Mouse (Mus musculus) neural tube, embryonic 14.5 days (tissue): Measurements from ENCODE around the gene Slc16a8. TPM values are rescaled to one million over a fixed set of nuclear protein-coding genes. Genes with fewer than 3 reads are reported as not detected.

Experiments used
- ATAC-seq: fragments of 200-750 bp; cut with Nextera tagmentation; 2 replicates; pipeline ENCODE4 v1.8.0; 2017; ENCODE audit warnings: low read depth, mild to moderate bottlenecking, moderate TSS enrichment, moderate library complexity
- H3K27ac ChIP-seq: fragments of 300-500 bp; sonication (generic); 2 replicates; pipeline ENCODE4 v1.5.1; 2014; ENCODE audit warnings: low read depth, mild to moderate bottlenecking, control low read depth, low read length, moderate library complexity, mixed read lengths
- H3K27me3 ChIP-seq: fragments of 300-500 bp; sonication (generic); 2 replicates; pipeline ENCODE4 v1.6.1; 2014; ENCODE audit warnings: low read length; ENCODE audit not compliant: control insufficient read depth, insufficient read depth
- H3K36me3 ChIP-seq: fragments of 300-500 bp; sonication (generic); 2 replicates; pipeline ENCODE4 v1.6.1; 2014; ENCODE audit warnings: low read length, mixed read lengths; ENCODE audit not compliant: control insufficient read depth, insufficient read depth
- H3K4me1 ChIP-seq: fragments of 300-500 bp; sonication (generic); 2 replicates; pipeline ENCODE4 v1.6.1; 2014; ENCODE audit warnings: low read length; ENCODE audit not compliant: control insufficient read depth, insufficient read depth
- H3K4me2 ChIP-seq: fragments of 300-500 bp; sonication (generic); 2 replicates; pipeline ENCODE4 v1.6.1; 2014; ENCODE audit warnings: mild to moderate bottlenecking, low read depth, low read length, control low read depth
- H3K4me3 ChIP-seq: fragments of 300-500 bp; sonication (generic); 2 replicates; pipeline ENCODE4 v1.5.1; 2014; ENCODE audit warnings: low read depth, low read length, control low read depth, mixed read lengths
- H3K9ac ChIP-seq: fragments of 300-500 bp; sonication (generic); replicated peaks from 2 replicates; pipeline ENCODE4 v1.6.1; 2014; ENCODE audit warnings: low read depth, mild to moderate bottlenecking, control low read depth, low read length, mixed read lengths
- H3K9me3 ChIP-seq: fragments of 300-500 bp; sonication (generic); 2 replicates; pipeline ENCODE4 v1.6.1; 2016; ENCODE audit warnings: low read length; ENCODE audit not compliant: control insufficient read depth
- WGBS: fragments of 180-500 bp; shearing (Covaris S2); extraction: QIAGEN DNeasy Blood & Tissue Kit; methylation state at CpG from one replicate; pipeline ENCODE4 v1.1.7; 2014; 5-methylcytosine and 5-hydroxymethylcytosine counted together
- polyA plus RNA-seq: library from polyadenylated mRNA; unstranded; fragments of >200 nt; fragmentation: Nextera tagmentation; extraction: Ambion mirVana; gene quantifications from 2 replicates; pipeline ENCODE4 v1.2.1, GENCODE M21; 2014

The Slc16a8 gene
- polyA plus RNA-seq, 1 experiment from 2014 or later, result 0.21 TPM

DNA sequence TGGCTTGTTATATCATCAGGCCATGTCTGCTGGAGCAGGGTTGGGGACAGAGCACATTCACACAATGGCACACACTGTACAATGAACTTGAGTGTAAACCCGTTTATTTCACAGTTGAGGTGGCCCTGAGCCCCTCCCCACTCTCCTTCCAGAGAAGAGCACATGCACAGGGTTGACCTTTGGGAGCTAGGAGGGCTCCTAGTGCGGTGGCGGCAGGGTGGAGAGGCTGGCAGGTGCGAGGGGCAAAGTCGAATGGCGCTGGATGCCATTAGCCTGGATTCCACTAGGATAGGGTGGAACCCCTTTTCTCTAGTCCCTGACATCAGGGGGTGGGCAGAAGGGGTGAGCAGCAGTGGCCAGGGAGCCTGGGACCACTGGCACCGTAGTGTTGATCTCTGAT, 31.6 kb upstream of the Slc16a8 start:
- H3K4me2 ChIP-seq, result no peak overlapping the region
- no peak overlapping the region for H3K27ac ChIP-seq
- no peaks in the 10 kb centered on the region for H3K9me3 ChIP-seq
- ATAC-seq, result no peak
- H3K27me3 ChIP-seq, result no peaks in the 10 kb centered on the region
- no peak overlapping the region for H3K9ac ChIP-seq
- whole genome bisulfite sequencing, result 85% methylated on average over 7 of the region's 7 CpGs
- H3K4me1 ChIP-seq, result no peaks in the 10 kb centered on the region
- no peak overlapping the region for H3K4me3 ChIP-seq
- no peaks in the 10 kb centered on the region for H3K36me3 ChIP-seq

DNA sequence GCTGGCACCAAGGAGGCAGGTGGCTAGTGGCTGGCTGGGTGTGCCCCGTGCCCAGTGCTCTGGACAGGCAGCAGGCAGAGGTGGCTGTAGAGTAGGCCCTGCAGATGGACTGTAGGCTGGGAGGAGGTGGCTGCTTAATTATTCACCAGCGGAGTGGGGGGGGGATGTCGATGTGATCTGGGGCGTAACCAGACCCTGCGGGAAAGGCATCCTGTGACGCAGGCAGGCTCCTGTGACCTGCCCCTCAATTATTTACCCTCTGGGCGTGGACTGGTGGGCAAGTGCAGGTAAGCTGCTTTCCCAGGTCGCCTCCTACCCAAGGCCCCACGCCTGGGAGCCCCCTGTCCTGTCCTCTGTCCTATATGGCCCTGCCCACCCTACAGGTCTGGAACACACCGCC, 30.8 kb upstream of the Slc16a8 start, which contains the start of gene Baiap2l2:
Gene Baiap2l2, minus strand, starts transcription at position 139 of the 400 bp plus-strand sequence.
- ATAC-seq, result no peak
- Histone ChIP-seq H3K4me1 (no peaks in the 10 kb centered on the region), H3K27me3 (no peaks in the 10 kb centered on the region), H3K9me3 (no peaks in the 10 kb centered on the region), H3K9ac (no peak within 1 kb of the TSS), H3K4me3 (no peak within 1 kb of the TSS), H3K36me3 (no peaks in the 10 kb centered on the region), H3K27ac (no peak within 1 kb of the TSS), H3K4me2 (no peak within 1 kb of the TSS)
- WGBS, result 72% methylated on average over 10 of the region's 10 CpGs

DNA sequence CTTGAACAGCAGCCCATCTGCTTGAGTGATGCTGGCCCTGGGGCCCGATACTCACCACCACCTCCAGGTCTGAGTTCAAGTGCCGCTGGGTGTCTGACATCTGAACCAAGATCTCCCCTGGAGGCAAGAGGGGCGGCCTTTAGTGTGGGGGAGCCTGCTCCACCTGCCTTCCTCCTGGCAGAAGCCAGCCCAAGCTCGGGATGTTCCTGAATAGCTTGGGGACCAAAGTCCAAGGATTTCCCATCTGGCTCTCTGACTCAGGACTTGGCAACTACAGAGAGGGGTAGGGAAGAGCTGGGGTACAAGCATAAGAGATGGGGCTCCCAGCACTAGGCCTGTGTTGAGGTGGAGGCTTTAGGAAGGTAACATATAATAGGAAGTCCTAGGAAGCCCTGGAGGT, 28.8 kb upstream of the Slc16a8 start:
- WGBS, result 86% methylated on average over 4 of the region's 4 CpGs
- no peak overlapping the region for H3K9ac ChIP-seq
- H3K9me3 ChIP-seq, result no peaks in the 10 kb centered on the region
- no peak overlapping the region for H3K4me2 ChIP-seq
- no peak overlapping the region for H3K4me3 ChIP-seq
- H3K27me3 ChIP-seq, result no peaks in the 10 kb centered on the region
- H3K27ac ChIP-seq, result no peak overlapping the region
- H3K4me1 ChIP-seq, result no peaks in the 10 kb centered on the region
- H3K36me3 ChIP-seq, result no peaks in the 10 kb centered on the region
- ATAC-seq, result no peak

DNA sequence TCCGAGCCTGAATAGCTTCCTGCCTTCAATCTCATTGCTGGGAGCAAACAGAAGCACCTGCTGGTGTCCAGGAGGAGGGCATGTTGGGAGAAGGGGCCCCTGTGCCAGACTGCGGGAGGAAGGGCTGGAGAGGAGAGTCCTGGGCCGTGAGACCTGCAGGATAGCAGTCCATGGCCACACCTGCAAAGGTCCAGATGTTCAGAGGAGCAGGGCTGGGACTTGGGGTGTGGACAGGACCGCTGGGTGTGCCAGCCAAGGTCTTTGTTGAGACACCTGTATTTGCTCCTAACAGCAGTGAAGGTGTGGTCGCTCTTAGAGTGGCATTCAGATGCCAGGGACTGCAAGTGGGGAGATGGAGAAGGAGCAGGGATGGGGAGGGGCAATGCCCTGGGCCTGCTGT, 27.9 kb upstream of the Slc16a8 start:
- H3K9ac ChIP-seq, result no peak overlapping the region
- H3K4me3 ChIP-seq, result no peak overlapping the region
- ATAC-seq, result no peak
- 81% methylated on average over 5 of the region's 5 CpGs for WGBS
- H3K27me3 ChIP-seq, result no peaks in the 10 kb centered on the region
- no peaks in the 10 kb centered on the region for H3K4me1 ChIP-seq
- H3K4me2 ChIP-seq, result no peak overlapping the region
- H3K36me3 ChIP-seq, result no peaks in the 10 kb centered on the region
- no peaks in the 10 kb centered on the region for H3K9me3 ChIP-seq
- H3K27ac ChIP-seq, result no peak overlapping the region

GRCm38 (mm10) chr15:79281389-79281788, 26.8 kb upstream of the Slc16a8 start:
- H3K36me3 ChIP-seq, result no peaks in the 10 kb centered on the region

GRCm38 (mm10) chr15:79280850-79281249, 26.3 kb upstream of the Slc16a8 start:
- Histone ChIP-seq H3K27me3 (no peaks in the 10 kb centered on the region), H3K36me3 (no peaks in the 10 kb centered on the region), H3K9me3 (no peaks in the 10 kb centered on the region; the same call in 1 of the 2 replicates), H3K4me2 (no peak overlapping the region), H3K27ac (no peak overlapping the region), H3K9ac (no peak overlapping the region), H3K4me1 (no peaks in the 10 kb centered on the region), H3K4me3 (no peak overlapping the region)
- no peak for ATAC-seq
- WGBS, result 67% methylated on average over 5 of the region's 5 CpGs

More at GRCm38 (mm10) chr15:79281389-79281788, 26.8 kb upstream of the Slc16a8 start:
- Histone ChIP-seq H3K9ac (no peak overlapping the region), H3K4me3 (no peak overlapping the region), H3K27me3 (no peaks in the 10 kb centered on the region), H3K27ac (no peak overlapping the region), H3K9me3 (no peaks in the 10 kb centered on the region; the same call in 1 of the 2 replicates), H3K4me1 (no peaks in the 10 kb centered on the region), H3K4me2 (no peak overlapping the region)
- WGBS, result 94% methylated on average over 1 of the region's 1 CpGs
- ATAC-seq, result no peak

- no peaks in the 10 kb centered on the region for H3K4me1 ChIP-seq
- no peak overlapping the region for H3K9ac ChIP-seq
- no peaks in the 10 kb centered on the region for H3K36me3 ChIP-seq
- H3K4me3 ChIP-seq, result no peak overlapping the region
- H3K4me2 ChIP-seq, result no peak overlapping the region
- no peak overlapping the region for H3K27ac ChIP-seq
- no peak for ATAC-seq
- H3K9me3 ChIP-seq, result no peaks in the 10 kb centered on the region; the same call in 1 of the 2 replicates
- 19% methylated on average over 6 of the region's 6 CpGs for WGBS
- H3K27me3 ChIP-seq, result no peaks in the 10 kb centered on the region
Observed at GRCm38 (mm10) chr15:79280209-79280608, 25.6 kb upstream of the Slc16a8 start.

DNA sequence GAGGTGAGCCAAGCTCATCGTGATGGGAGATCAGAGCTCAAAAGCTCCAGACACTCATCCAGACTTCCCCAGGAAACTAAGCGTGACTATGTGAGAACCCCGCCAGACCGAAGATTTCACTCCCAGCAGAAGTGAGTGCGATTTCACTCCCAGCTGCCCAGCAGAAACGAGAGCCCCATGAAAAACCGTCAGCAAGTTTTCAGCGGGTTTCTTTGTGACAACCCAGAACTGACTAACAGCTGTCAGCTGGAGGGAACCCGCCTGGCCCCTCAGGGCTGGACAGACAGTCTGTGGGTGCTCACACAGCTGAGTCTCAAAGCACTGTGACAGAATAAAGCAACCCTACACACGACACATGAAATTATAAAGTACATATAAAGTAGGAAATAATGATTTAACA, 23.2 kb upstream of the Slc16a8 start:
- 71% methylated on average over 10 of the region's 10 CpGs for WGBS
- H3K4me1 ChIP-seq, result no peaks in the 10 kb centered on the region
- H3K27ac ChIP-seq, result no peak overlapping the region
- ATAC-seq, result no peak
- H3K36me3 ChIP-seq, result no peaks in the 10 kb centered on the region
- no peaks in the 10 kb centered on the region for H3K27me3 ChIP-seq
- no peaks in the 10 kb centered on the region; the same call in 1 of the 2 replicates for H3K9me3 ChIP-seq
- H3K4me2 ChIP-seq, result no peak overlapping the region
- H3K9ac ChIP-seq, result no peak overlapping the region
- no peak overlapping the region for H3K4me3 ChIP-seq

DNA sequence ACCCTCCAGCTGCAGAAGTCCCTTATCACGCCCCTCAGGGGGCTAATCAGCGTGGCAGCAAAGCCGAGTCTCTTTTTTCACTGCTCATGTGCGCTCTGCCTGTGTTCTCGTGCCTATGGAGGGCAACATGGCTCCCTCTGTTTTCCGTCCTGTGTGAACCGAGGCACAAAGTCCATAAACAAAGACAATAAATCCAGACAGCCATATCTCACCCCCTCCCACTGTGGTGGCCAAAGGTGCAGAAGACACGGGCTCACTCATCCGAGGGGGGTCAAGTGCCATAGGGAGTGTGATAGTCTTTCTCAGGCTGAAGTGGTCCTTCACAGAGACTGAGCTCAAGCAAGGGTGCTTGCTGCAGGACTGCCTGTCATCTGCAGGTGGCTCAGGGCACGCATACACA, 18.5 kb upstream of the Slc16a8 start:
- H3K9me3 ChIP-seq, result no peaks in the 10 kb centered on the region; the same call in 1 of the 2 replicates
- ATAC-seq, result no peak
- H3K36me3 ChIP-seq, result no peaks in the 10 kb centered on the region
- WGBS, result 42% methylated on average over 10 of the region's 10 CpGs
- H3K4me2 ChIP-seq, result no peak overlapping the region
- no peak overlapping the region for H3K4me3 ChIP-seq
- H3K9ac ChIP-seq, result no peak overlapping the region
- no peak overlapping the region for H3K27ac ChIP-seq
- H3K4me1 ChIP-seq, result peaks cover 13% of the 10 kb centered on the region; the same call in 1 of the 2 replicates
- H3K27me3 ChIP-seq, result no peaks in the 10 kb centered on the region
